Mouse (Mus musculus): ENCODE data around the gene Spire2. TPM values are rescaled to one million over a fixed set of nuclear protein-coding genes. Genes with fewer than 3 reads are reported as not detected.

Spire2 gene
- polyA plus RNA-seq, 1 experiment from 2014 or later = 44.0 TPM

- no peaks in the 10 kb centered on the region for H3K36me3 ChIP-seq
- peak overlapping the region; percentile 57 for H3K4me3 ChIP-seq (replicated peaks)
- peaks cover 16% of the 10 kb centered on the region for H3K4me1 ChIP-seq
- H3K9me3 ChIP-seq (replicated peaks) = no peaks in the 10 kb centered on the region
- H3K9ac ChIP-seq (replicated peaks) = peak overlapping the region; percentile 54
- peak; percentile 72 for ATAC-seq (ENCODE audit: low FRiP score)
- H3K4me2 ChIP-seq = peak overlapping the region; percentile 98
- 7% methylated on average over 21 of the region's 21 CpGs for WGBS
- H3K27ac ChIP-seq (replicated peaks) = no peak overlapping the region
- no peaks in the 10 kb centered on the region for H3K27me3 ChIP-seq (replicated peaks)
Measured at GRCm38 (mm10) chr8:123317781-123318466, 14.6 kb upstream of the Spire2 start.

- peak within 1 kb of the TSS; percentile 98 for H3K4me2 ChIP-seq
- no peaks in the 10 kb centered on the region for H3K9me3 ChIP-seq (replicated peaks)
- H3K4me3 ChIP-seq (replicated peaks) = peak within 1 kb of the TSS; percentile 57
- 0% methylated on average over 24 of the region's 24 CpGs for WGBS
- peak; percentile 99 for ATAC-seq (ENCODE audit: low FRiP score)
- H3K36me3 ChIP-seq = no peaks in the 10 kb centered on the region
- peak within 1 kb of the TSS; percentile 54 for H3K9ac ChIP-seq (replicated peaks)
- no peaks in the 10 kb centered on the region for H3K27me3 ChIP-seq (replicated peaks)
- peaks cover 16% of the 10 kb centered on the region for H3K4me1 ChIP-seq
- 0 out of 2 replicates have a peak within 1 kb of the TSS, but pooled peaks have one; percentile 23 for H3K27ac ChIP-seq (replicated peaks)
Measured at GRCm38 (mm10) chr8:123318467-123318911, 14.0 kb upstream of the Spire2 start, which contains the start of gene Fanca. Gene Fanca, minus strand, starts transcription at chr8:123318576.

- Histone ChIP-seq H3K9ac (replicated peaks) (no peak overlapping the region), H3K4me2 (no peak overlapping the region), H3K27ac (replicated peaks) (no peak overlapping the region), H3K4me3 (replicated peaks) (no peak overlapping the region), H3K4me1 (peaks cover 16% of the 10 kb centered on the region), H3K27me3 (replicated peaks) (no peaks in the 10 kb centered on the region), H3K36me3 (no peaks in the 10 kb centered on the region), H3K9me3 (replicated peaks) (no peaks in the 10 kb centered on the region)
- ATAC-seq (ENCODE audit: low FRiP score) = no peak
- WGBS = 42% methylated on average over 7 of the region's 7 CpGs
Measured at GRCm38 (mm10) chr8:123319522-123320164, 12.9 kb upstream of the Spire2 start.

- Histone ChIP-seq H3K27me3 (replicated peaks) (0 out of 2 replicates have a peak, but pooled peaks cover 2% of the 10 kb centered on the region), H3K4me2 (no peak overlapping the region), H3K9ac (replicated peaks) (no peak overlapping the region), H3K4me3 (replicated peaks) (no peak overlapping the region), H3K27ac (replicated peaks) (no peak overlapping the region), H3K9me3 (replicated peaks) (no peaks in the 10 kb centered on the region), H3K4me1 (peaks cover 23% of the 10 kb centered on the region), H3K36me3 (no peaks in the 10 kb centered on the region)
- ATAC-seq (ENCODE audit: low FRiP score) = no peak
- WGBS = 94% methylated on average over 2 of the region's 2 CpGs
Measured at GRCm38 (mm10) chr8:123328552-123328951, 4.0 kb upstream of the Spire2 start.

GRCm38 (mm10) chr8:123329350-123329749 is 3.2 kb upstream of the Spire2 start:
- no peak for ATAC-seq (ENCODE audit: low FRiP score)
- 0 out of 2 replicates have a peak, but pooled peaks cover 2% of the 10 kb centered on the region for H3K27me3 ChIP-seq (replicated peaks)
- H3K9me3 ChIP-seq (replicated peaks) = no peaks in the 10 kb centered on the region
- H3K36me3 ChIP-seq = no peaks in the 10 kb centered on the region
- no peak overlapping the region for H3K27ac ChIP-seq (replicated peaks)
- no peak overlapping the region for H3K4me2 ChIP-seq
- no peak overlapping the region for H3K4me3 ChIP-seq (replicated peaks)
- H3K9ac ChIP-seq (replicated peaks) = no peak overlapping the region
- WGBS = 83% methylated on average over 4 of the region's 4 CpGs
- peaks cover 31% of the 10 kb centered on the region for H3K4me1 ChIP-seq

- Histone ChIP-seq H3K4me2 (no peak overlapping the region), H3K27ac (replicated peaks) (no peak overlapping the region), H3K4me1 (peaks cover 37% of the 10 kb centered on the region), H3K9me3 (replicated peaks) (no peaks in the 10 kb centered on the region), H3K4me3 (replicated peaks) (no peak overlapping the region), H3K9ac (replicated peaks) (no peak overlapping the region), H3K27me3 (replicated peaks) (0 out of 2 replicates have a peak, but pooled peaks cover 2% of the 10 kb centered on the region), H3K36me3 (no peaks in the 10 kb centered on the region)
- WGBS = 71% methylated on average over 5 of the region's 5 CpGs
- no peak for ATAC-seq (ENCODE audit: low FRiP score)
Measured at GRCm38 (mm10) chr8:123329961-123330360, 2.6 kb upstream of the Spire2 start.

- no peak overlapping the region for H3K4me2 ChIP-seq
- no peaks in the 10 kb centered on the region for H3K27me3 ChIP-seq (replicated peaks)
- H3K4me3 ChIP-seq (replicated peaks) = no peak overlapping the region
- H3K27ac ChIP-seq (replicated peaks) = 0 out of 2 replicates have a peak overlapping the region, but pooled peaks have one; percentile 5
- 80% methylated on average over 6 of the region's 6 CpGs for WGBS
- peaks cover 42% of the 10 kb centered on the region for H3K4me1 ChIP-seq
- H3K36me3 ChIP-seq = no peaks in the 10 kb centered on the region
- no peaks in the 10 kb centered on the region for H3K9me3 ChIP-seq (replicated peaks)
- H3K9ac ChIP-seq (replicated peaks) = no peak overlapping the region
- ATAC-seq (ENCODE audit: low FRiP score) = no peak
Measured at GRCm38 (mm10) chr8:123330701-123331100, 1.8 kb upstream of the Spire2 start.

- peak overlapping the region; percentile 82; the same call in 1 of the 2 replicates for H3K4me3 ChIP-seq (replicated peaks)
- 75% methylated on average over 2 of the region's 2 CpGs for WGBS
- no peak overlapping the region for H3K9ac ChIP-seq (replicated peaks)
Measured at GRCm38 (mm10) chr8:123331301-123331700, 1.2 kb upstream of the Spire2 start.

GRCm38 (mm10) chr8:123331810-123332209 is 703 bp upstream of the Spire2 start:
- Histone ChIP-seq H3K9ac (replicated peaks) (peak overlapping the region; percentile 86; the same call in 1 of the 2 replicates), H3K36me3 (no peaks in the 10 kb centered on the region), H3K4me3 (replicated peaks) (peak overlapping the region; percentile 82), H3K4me2 (peak overlapping the region; percentile 60), H3K9me3 (replicated peaks) (no peaks in the 10 kb centered on the region), H3K27me3 (replicated peaks) (no peaks in the 10 kb centered on the region), H3K27ac (replicated peaks) (peak overlapping the region; percentile 95), H3K4me1 (peaks cover 48% of the 10 kb centered on the region)
- ATAC-seq (ENCODE audit: low FRiP score) = no peak; the same call in 1 of the 2 replicates
- WGBS = 11% methylated on average over 8 of the region's 8 CpGs

More at GRCm38 (mm10) chr8:123331301-123331700, 1.2 kb upstream of the Spire2 start:
- Histone ChIP-seq H3K4me1 (peaks cover 44% of the 10 kb centered on the region), H3K27ac (replicated peaks) (peak overlapping the region; percentile 95), H3K9me3 (replicated peaks) (no peaks in the 10 kb centered on the region), H3K4me2 (peak overlapping the region; percentile 60), H3K27me3 (replicated peaks) (no peaks in the 10 kb centered on the region), H3K36me3 (no peaks in the 10 kb centered on the region)
- no peak for ATAC-seq (ENCODE audit: low FRiP score)

GRCm38 (mm10) chr8:123333091-123333587 is 626 bp downstream of the Spire2 start:
- Histone ChIP-seq H3K36me3 (no peaks in the 10 kb centered on the region), H3K4me3 (replicated peaks) (peak overlapping the region; percentile 82), H3K27ac (replicated peaks) (peak overlapping the region; percentile 95), H3K27me3 (replicated peaks) (no peaks in the 10 kb centered on the region), H3K9ac (replicated peaks) (peak overlapping the region; percentile 86), H3K9me3 (replicated peaks) (no peaks in the 10 kb centered on the region), H3K4me1 (peaks cover 48% of the 10 kb centered on the region), H3K4me2 (peak overlapping the region; percentile 60)
- WGBS = 2% methylated on average over 17 of the region's 21 CpGs
- peak; percentile 56 for ATAC-seq (ENCODE audit: low FRiP score)

- 2% methylated on average over 7 of the region's 7 CpGs for WGBS
- Histone ChIP-seq H3K27me3 (replicated peaks) (no peaks in the 10 kb centered on the region), H3K36me3 (no peaks in the 10 kb centered on the region), H3K9me3 (replicated peaks) (no peaks in the 10 kb centered on the region), H3K4me2 (peak overlapping the region; percentile 60), H3K27ac (replicated peaks) (peak overlapping the region; percentile 62), H3K9ac (replicated peaks) (peak overlapping the region; percentile 86; the same call in 1 of the 2 replicates), H3K4me3 (replicated peaks) (peak overlapping the region; percentile 82), H3K4me1 (peaks cover 48% of the 10 kb centered on the region)
- ATAC-seq (ENCODE audit: low FRiP score) = no peak
Measured at GRCm38 (mm10) chr8:123333864-123334263, 1.4 kb downstream of the Spire2 start.
